Mouse (Mus musculus) midbrain, postnatal 0 days (tissue): ENCODE measurements around the gene Zdbf2. TPM values are rescaled to one million over a fixed set of nuclear protein-coding genes. Genes with fewer than 3 reads are reported as not detected.
A peak's percentile ranks its signal among the peaks of the same experiment; 100 is the strongest.

Experiments
- ATAC-seq: fragments of 200-750 bp; cut with Nextera tagmentation; 2 replicates; pipeline ENCODE4 v1.8.0; 2017; ENCODE audit warnings: moderate number of reproducible peaks, mild to moderate bottlenecking, moderate TSS enrichment, moderate library complexity; ENCODE audit not compliant: low FRiP score
- DNase-seq: peaks from one replicate; pipeline ENCODE4 v3.0.0-alpha.2; 2015; ENCODE audit warnings: low spot score
- H3K27ac ChIP-seq: fragments of 300-500 bp; sonication (generic); 2 replicates; pipeline ENCODE4 v1.5.1; 2014; ENCODE audit warnings: low read depth, mild to moderate bottlenecking, low read length, mixed read lengths
- H3K27me3 ChIP-seq: fragments of 300-500 bp; sonication (generic); 2 replicates; pipeline ENCODE4 v1.6.1; 2014; ENCODE audit warnings: low read length, control low read depth, mixed read lengths; ENCODE audit not compliant: insufficient read depth
- H3K36me3 ChIP-seq: fragments of 300-500 bp; sonication (generic); 2 replicates; pipeline ENCODE4 v1.6.1; 2014; ENCODE audit warnings: low read length, control low read depth, mixed read lengths; ENCODE audit not compliant: insufficient read depth
- H3K4me1 ChIP-seq: fragments of 300-500 bp; sonication (generic); 2 replicates; pipeline ENCODE4 v1.6.1; 2014; ENCODE audit warnings: mild to moderate bottlenecking, control low read depth, antibody characterized with exemption, low read length, mixed read lengths; ENCODE audit not compliant: insufficient read depth
- H3K4me2 ChIP-seq: fragments of 300-500 bp; sonication (generic); 2 replicates; pipeline ENCODE4 v1.6.1; 2014; ENCODE audit warnings: low read depth, mild to moderate bottlenecking, low read length, mixed read lengths; ENCODE audit not compliant: poor library complexity, severe bottlenecking
- H3K4me3 ChIP-seq: fragments of 300-500 bp; sonication (generic); 2 replicates; pipeline ENCODE4 v1.5.1; 2014; ENCODE audit warnings: low read depth, mild to moderate bottlenecking, low read length, moderate library complexity
- H3K9ac ChIP-seq: fragments of 300-500 bp; sonication (generic); replicated peaks from 2 replicates; pipeline ENCODE4 v1.6.1; 2014; ENCODE audit warnings: mild to moderate bottlenecking, low read length, moderate library complexity, mixed read lengths; ENCODE audit not compliant: poor library complexity, severe bottlenecking
- H3K9me3 ChIP-seq: fragments of 300-500 bp; sonication (generic); 2 replicates; pipeline ENCODE4 v1.6.1; 2016; ENCODE audit warnings: low read length, control low read depth
- CTCF ChIP-seq: IDR thresholded peaks from 2 replicates; pipeline ENCODE4 v1.5.1; 2016; ENCODE audit warnings: antibody characterized with exemption, mild to moderate bottlenecking
- WGBS: fragments of 180-500 bp; shearing (Covaris S2); extraction: QIAGEN DNeasy Blood & Tissue Kit; methylation state at CpG from one replicate; pipeline ENCODE4 v1.1.7; 2014; 5-methylcytosine and 5-hydroxymethylcytosine counted together
- polyA plus RNA-seq: library from polyadenylated mRNA; unstranded; fragments of >200 nt; fragmentation: Nextera tagmentation; extraction: Ambion mirVana; gene quantifications from 2 replicates; pipeline ENCODE4 v1.2.1, GENCODE M21; 2015
- total RNA-seq: library from RNA; depleted of rRNA; stranded (reverse); fragments of >200 nt; gene quantifications from 2 replicates; pipeline ENCODE4 v1.2.3, GENCODE M21; 2014

The Zdbf2 gene
- total and polyA plus RNA-seq, 2 experiments from 2014 or later, result 31.6 to 45.9 TPM

DNA sequence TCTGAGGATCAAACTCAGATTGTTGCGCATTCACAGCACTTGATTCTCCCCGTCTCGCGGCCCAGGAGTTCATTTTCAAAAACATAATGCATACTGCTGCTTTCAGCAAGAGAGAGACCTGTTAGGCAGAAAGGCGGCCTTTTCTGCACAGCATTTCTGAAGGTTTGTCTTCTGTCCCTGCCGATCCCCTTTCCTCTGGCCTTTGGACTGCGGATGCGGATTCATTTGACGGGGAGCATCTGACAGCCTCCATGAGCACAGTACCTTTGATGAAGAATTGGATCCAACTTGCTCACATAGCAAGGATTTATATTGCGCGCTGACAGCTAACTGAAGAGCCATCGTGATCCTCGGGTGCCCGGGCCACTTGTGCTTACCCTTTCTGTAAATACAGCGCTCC, 6.3 kb upstream of the Zdbf2 start:
- no peak for TF ChIP-seq CTCF
- H3K27me3 ChIP-seq, result peaks cover 39% of the 10 kb centered on the region
- no peak overlapping the region for H3K9ac ChIP-seq

DNA sequence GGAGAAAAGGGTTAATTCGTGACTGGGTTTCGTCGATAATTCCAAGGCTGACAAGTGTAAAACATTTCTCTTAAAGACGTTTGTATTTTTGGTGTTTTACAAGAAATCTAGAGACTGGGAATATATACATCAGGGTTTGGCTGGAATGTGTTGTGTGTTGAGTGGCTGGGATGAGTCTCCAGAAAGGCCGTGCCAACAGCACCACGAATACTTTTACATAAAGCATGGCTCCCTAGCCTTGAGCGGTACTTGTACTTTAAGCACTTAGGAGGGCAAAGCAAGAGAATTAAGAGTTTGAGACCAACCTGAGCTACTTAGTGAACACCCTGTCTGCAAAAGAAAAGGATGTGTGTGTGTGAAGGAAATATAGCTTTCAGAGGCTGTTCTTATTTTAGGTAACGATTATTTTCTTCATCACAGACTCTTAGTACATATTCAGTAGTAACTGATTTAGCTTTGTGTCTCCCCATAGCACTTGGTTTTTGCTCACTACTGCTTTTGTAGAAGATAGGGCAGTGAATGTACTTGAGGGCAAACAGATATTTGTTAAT, 865 bp upstream of the Zdbf2 start:
- H3K4me2 ChIP-seq, result peak overlapping the region; percentile 51; the same call in 1 of the 2 replicates
- H3K4me3 ChIP-seq, result peak overlapping the region; percentile 51
- no peaks in the 10 kb centered on the region for H3K4me1 ChIP-seq
- WGBS, result 28% methylated on average over 8 of the region's 8 CpGs
- DNase-seq (no peak), ATAC-seq (no peak)
- H3K9ac ChIP-seq, result no peak overlapping the region
- peaks cover 22% of the 10 kb centered on the region for H3K27me3 ChIP-seq
- H3K27ac ChIP-seq, result peak overlapping the region; percentile 77; the same call in 1 of the 2 replicates
- no peaks in the 10 kb centered on the region for H3K9me3 ChIP-seq
- no peak for TF ChIP-seq CTCF
- H3K36me3 ChIP-seq, result no peaks in the 10 kb centered on the region

More for the DNA sequence above, 6.3 kb upstream of the Zdbf2 start:
- Histone ChIP-seq H3K4me2 (no peak overlapping the region), H3K9me3 (no peaks in the 10 kb centered on the region), H3K4me1 (no peaks in the 10 kb centered on the region), H3K4me3 (no peak overlapping the region), H3K27ac (no peak overlapping the region), H3K36me3 (no peaks in the 10 kb centered on the region)
- WGBS, result 39% methylated on average over 15 of the region's 15 CpGs
- ATAC-seq (no peak), DNase-seq (no peak)

DNA sequence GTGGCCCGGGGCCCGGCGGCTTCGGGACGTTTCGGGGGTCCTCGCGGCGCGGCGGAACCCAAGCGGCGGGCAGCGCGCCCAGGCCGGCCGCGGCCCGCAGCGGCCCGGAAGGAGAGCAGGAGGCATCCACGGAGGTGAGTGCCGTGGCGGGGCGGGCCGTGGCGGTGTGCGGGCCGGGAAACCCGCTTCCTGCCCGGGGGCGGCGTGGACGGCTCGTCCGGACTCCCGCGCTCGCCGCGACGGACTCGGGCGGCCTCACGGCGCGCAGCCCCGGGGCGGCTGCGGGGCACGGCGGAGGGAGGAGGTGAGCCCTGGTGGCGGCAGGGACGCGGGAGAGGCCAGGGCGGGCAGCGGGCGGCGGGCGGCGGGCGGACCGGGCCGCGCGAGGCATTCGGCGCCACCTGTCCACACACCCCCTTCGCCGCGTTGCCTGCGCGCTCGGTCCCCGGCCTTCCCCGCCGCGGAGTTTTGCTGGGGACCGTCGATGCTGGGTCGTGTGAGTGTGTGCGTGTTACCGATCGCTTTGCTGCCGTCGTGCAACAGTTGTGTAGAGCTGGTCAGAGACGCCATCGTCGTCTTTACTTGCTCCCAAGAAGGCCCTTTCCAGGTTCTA, 380 bp downstream of the Zdbf2 start:
- no peak for TF ChIP-seq CTCF
- peak overlapping the region; percentile 51 for H3K4me3 ChIP-seq
- H3K27me3 ChIP-seq, result peaks cover 19% of the 10 kb centered on the region
- peak overlapping the region; percentile 57 for H3K9ac ChIP-seq
- ATAC-seq (peak; percentile 36; the same call in 1 of the 2 replicates), DNase-seq (no peak)
- H3K4me2 ChIP-seq, result peak overlapping the region; percentile 51
- H3K4me1 ChIP-seq, result no peaks in the 10 kb centered on the region
- 1% methylated on average over 68 of the region's 89 CpGs for WGBS
- no peaks in the 10 kb centered on the region for H3K9me3 ChIP-seq
- no peaks in the 10 kb centered on the region for H3K36me3 ChIP-seq
- H3K27ac ChIP-seq, result peak overlapping the region; percentile 77

DNA sequence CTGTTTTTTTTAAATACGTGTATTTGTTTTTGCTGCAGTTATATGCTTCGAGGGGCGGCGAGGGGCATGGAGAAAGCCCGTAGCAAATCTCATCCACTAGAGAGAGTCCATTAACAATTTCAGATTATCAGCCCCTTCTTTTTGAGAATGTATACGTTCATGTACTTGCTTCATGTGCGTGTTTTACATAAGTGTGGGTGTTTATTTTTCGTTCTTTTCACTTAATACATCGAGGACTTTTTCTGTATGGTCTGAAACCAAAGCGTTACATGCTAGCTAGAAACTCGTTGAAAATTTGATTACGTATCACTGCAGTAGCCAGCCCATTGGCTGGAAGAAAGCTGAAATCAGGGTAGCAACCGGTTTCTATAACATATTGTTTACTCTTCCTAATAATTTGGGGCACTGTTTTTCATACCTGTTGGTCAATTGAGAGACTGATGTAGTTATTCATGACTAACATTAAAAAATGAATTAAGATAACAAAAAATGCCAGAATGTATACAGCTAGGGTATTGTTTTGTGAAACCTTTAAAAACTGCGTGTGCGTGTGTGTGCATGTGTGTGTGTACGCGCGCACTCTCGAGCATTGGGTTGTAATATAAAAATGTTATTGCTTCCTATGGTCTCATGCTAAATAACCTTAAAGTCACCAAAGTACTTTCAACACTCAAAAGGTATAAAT, 1.1 kb downstream of the Zdbf2 start:
- peak; percentile 47 for DNase-seq

DNA sequence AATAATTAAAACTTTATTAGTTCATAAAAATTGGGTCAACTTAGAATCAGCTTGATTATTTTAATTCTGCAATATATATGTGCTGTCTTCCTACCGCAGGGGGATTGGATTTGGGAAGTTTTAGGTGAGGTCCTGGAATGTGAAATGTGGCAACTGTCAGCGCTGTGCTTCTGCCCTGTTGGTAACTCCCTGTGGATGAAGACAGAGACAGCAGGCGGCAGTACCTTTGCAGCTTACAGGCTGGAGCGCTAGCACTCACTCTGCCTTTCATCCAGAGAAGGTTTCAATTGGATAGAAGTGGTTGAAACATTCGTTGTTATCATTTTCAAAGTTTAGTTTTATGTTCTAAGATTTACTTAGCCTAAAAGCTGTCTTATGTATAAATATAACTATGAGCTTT, 5.0 kb downstream of the Zdbf2 start:
- DNase-seq, result no peak

More for the DNA sequence above, 1.1 kb downstream of the Zdbf2 start:
- TF ChIP-seq CTCF, result no peak
- ATAC-seq, result no peak
- Histone ChIP-seq H3K27ac (peak overlapping the region; percentile 77), H3K4me1 (no peaks in the 10 kb centered on the region), H3K9me3 (no peaks in the 10 kb centered on the region), H3K36me3 (no peaks in the 10 kb centered on the region), H3K27me3 (peaks cover 14% of the 10 kb centered on the region; the same call in 1 of the 2 replicates), H3K4me2 (peak overlapping the region; percentile 51), H3K4me3 (peak overlapping the region; percentile 51), H3K9ac (peak overlapping the region; percentile 57; the same call in 1 of the 2 replicates)
- 11% methylated on average over 19 of the region's 19 CpGs for WGBS

DNA sequence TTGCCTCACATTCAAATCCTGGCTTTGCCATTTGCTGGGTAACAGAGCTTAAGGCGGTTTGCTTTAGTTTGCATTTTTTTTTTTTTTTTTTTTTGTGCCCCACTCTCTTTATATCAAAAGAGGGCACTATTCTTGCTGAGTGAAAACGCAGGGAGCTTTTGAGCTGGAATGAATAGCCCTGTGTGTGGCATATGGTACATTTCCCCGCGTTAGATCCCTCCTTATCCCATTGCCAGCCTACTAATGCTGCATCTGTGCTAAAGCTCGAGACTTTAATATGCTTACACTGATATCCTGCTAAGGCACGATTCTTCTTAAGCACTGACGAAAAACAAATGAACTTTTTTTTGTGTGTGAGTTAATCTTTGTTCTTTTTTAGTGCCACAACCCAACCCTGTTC, 20.9 kb downstream of the Zdbf2 start:
- H3K36me3 ChIP-seq, result no peaks in the 10 kb centered on the region
- H3K4me2 ChIP-seq, result no peak overlapping the region
- H3K4me1 ChIP-seq, result no peaks in the 10 kb centered on the region
- no peaks in the 10 kb centered on the region for H3K27me3 ChIP-seq
- H3K9ac ChIP-seq, result no peak overlapping the region
- 12% methylated on average over 7 of the region's 7 CpGs for WGBS
- H3K9me3 ChIP-seq, result no peaks in the 10 kb centered on the region
- no peak overlapping the region for H3K4me3 ChIP-seq
- no peak for TF ChIP-seq CTCF
- DNase-seq, result peak; percentile 54
- no peak overlapping the region for H3K27ac ChIP-seq
- no peak for ATAC-seq

More for the DNA sequence above, 5.0 kb downstream of the Zdbf2 start:
- Histone ChIP-seq H3K4me2 (no peak overlapping the region), H3K36me3 (no peaks in the 10 kb centered on the region), H3K27ac (no peak overlapping the region), H3K4me1 (no peaks in the 10 kb centered on the region), H3K9me3 (no peaks in the 10 kb centered on the region), H3K4me3 (no peak overlapping the region), H3K9ac (no peak overlapping the region), H3K27me3 (peaks cover 4% of the 10 kb centered on the region; the same call in 1 of the 2 replicates)
- TF ChIP-seq CTCF, result peak; percentile 61
- ATAC-seq, result no peak
- 22% methylated on average over 5 of the region's 5 CpGs for WGBS
